Mouse (Mus musculus): ENCODE results near the gene Phyhd1.

GRCm38 (mm10) chr2:30238906-30239465 lies 27.0 kb upstream of the Phyhd1 start:
- TF ChIP-seq POLR2A (IDR thresholded peaks at IDR 0.05; ENCODE audit: low read depth, low read length) (no peak), CTCF (IDR thresholded peaks at IDR 0.05; ENCODE audit: borderline replicate concordance, insufficient read depth, low read length) (no peak)

All from embryonic fibroblast, embryonic 13.5 days (primary cell).